Mouse (Mus musculus) limb, embryonic 13.5 days (tissue): ENCODE measurements at regions not wholly inside any gene's neighbourhood (a gene's known extent, or its start where the extent isn't known, plus 50 kb on each side); places are given as distances from the start of the nearest gene placed in this dataset.

Source experiments
- ATAC-seq: fragments of 200-750 bp; cut with Nextera tagmentation; 2 replicates; pipeline ENCODE4 v1.8.0; 2017; ENCODE audit warnings: low read depth, moderate number of reproducible peaks, moderate TSS enrichment; ENCODE audit not compliant: low FRiP score
- H3K27ac ChIP-seq: fragments of 300-500 bp; sonication (generic); 2 replicates; pipeline ENCODE4 v1.5.1; 2015; ENCODE audit warnings: inconsistent platforms, mild to moderate bottlenecking, moderate library complexity
- H3K27me3 ChIP-seq: fragments of 300-500 bp; sonication (generic); 2 replicates; pipeline ENCODE4 v1.6.1; 2015; ENCODE audit warnings: mild to moderate bottlenecking, inconsistent platforms
- H3K36me3 ChIP-seq: fragments of 300-500 bp; sonication (generic); 2 replicates; pipeline ENCODE4 v1.6.1; 2015; ENCODE audit warnings: inconsistent platforms, mild to moderate bottlenecking, moderate library complexity
- H3K4me1 ChIP-seq: fragments of 300-500 bp; sonication (generic); 2 replicates; pipeline ENCODE4 v1.6.1; 2015; ENCODE audit warnings: inconsistent platforms
- H3K4me2 ChIP-seq: fragments of 300-500 bp; sonication (generic); replicated peaks from 2 replicates; pipeline ENCODE4 v1.6.1; 2015; ENCODE audit warnings: inconsistent platforms, mild to moderate bottlenecking, moderate library complexity
- H3K4me3 ChIP-seq: fragments of 300-500 bp; sonication (generic); 2 replicates; pipeline ENCODE4 v1.5.1; 2015; ENCODE audit warnings: moderate library complexity, mild to moderate bottlenecking, inconsistent platforms
- H3K9ac ChIP-seq: fragments of 300-500 bp; sonication (generic); 2 replicates; pipeline ENCODE4 v1.6.1; 2015; ENCODE audit warnings: mild to moderate bottlenecking, inconsistent platforms
- H3K9me3 ChIP-seq: fragments of 300-500 bp; sonication (generic); 2 replicates; pipeline ENCODE4 v1.6.1; 2016; ENCODE audit warnings: inconsistent platforms
- WGBS: fragments of 180-500 bp; shearing (Covaris S2); methylation state at CpG from one replicate; pipeline ENCODE4 v1.1.7; 2015; 5-methylcytosine and 5-hydroxymethylcytosine counted together

GRCm38 (mm10) chr11:109034596-109034995, 109.6 kb downstream of the E030025P04Rik start:
- H3K36me3 ChIP-seq: no peaks in the 10 kb centered on the region
- no peak overlapping the region for H3K9ac ChIP-seq
- no peak for ATAC-seq
- no peak overlapping the region for H3K4me3 ChIP-seq
- peaks cover 15% of the 10 kb centered on the region for H3K4me1 ChIP-seq
- peaks cover 10% of the 10 kb centered on the region for H3K27me3 ChIP-seq
- WGBS: 38% methylated on average over 1 of the region's 1 CpGs
- no peak overlapping the region for H3K4me2 ChIP-seq
- no peak overlapping the region for H3K27ac ChIP-seq
- H3K9me3 ChIP-seq: no peaks in the 10 kb centered on the region

GRCm38 (mm10) chr11:109034072-109034471, 110.1 kb downstream of the E030025P04Rik start:
- H3K27ac ChIP-seq: no peak overlapping the region; the same call in 1 of the 2 replicates
- H3K4me1 ChIP-seq: peaks cover 15% of the 10 kb centered on the region
- H3K36me3 ChIP-seq: no peaks in the 10 kb centered on the region
- ATAC-seq: no peak
- no peak overlapping the region for H3K4me2 ChIP-seq
- H3K27me3 ChIP-seq: peaks cover 10% of the 10 kb centered on the region
- H3K9me3 ChIP-seq: no peaks in the 10 kb centered on the region
- H3K4me3 ChIP-seq: no peak overlapping the region
- 22% methylated on average over 4 of the region's 4 CpGs for WGBS
- H3K9ac ChIP-seq: no peak overlapping the region

GRCm38 (mm10) chr11:109032729-109033128, 111.4 kb downstream of the E030025P04Rik start:
- H3K4me3 ChIP-seq: no peak overlapping the region
- H3K4me1 ChIP-seq: peaks cover 15% of the 10 kb centered on the region
- H3K27ac ChIP-seq: no peak overlapping the region
- H3K4me2 ChIP-seq: no peak overlapping the region
- peaks cover 10% of the 10 kb centered on the region for H3K27me3 ChIP-seq
- WGBS: 61% methylated on average over 6 of the region's 6 CpGs
- no peaks in the 10 kb centered on the region for H3K36me3 ChIP-seq
- ATAC-seq: no peak
- no peak overlapping the region for H3K9ac ChIP-seq
- H3K9me3 ChIP-seq: no peaks in the 10 kb centered on the region

GRCm38 (mm10) chr11:109030486-109030885, 110.3 kb downstream of the Axin2 start:
- WGBS: 26% methylated on average over 3 of the region's 3 CpGs
- H3K9ac ChIP-seq: no peak overlapping the region
- H3K9me3 ChIP-seq: no peaks in the 10 kb centered on the region
- H3K4me1 ChIP-seq: peaks cover 15% of the 10 kb centered on the region
- H3K27ac ChIP-seq: no peak overlapping the region
- no peak overlapping the region for H3K4me3 ChIP-seq
- no peaks in the 10 kb centered on the region for H3K36me3 ChIP-seq
- no peak overlapping the region for H3K4me2 ChIP-seq
- ATAC-seq: no peak
- H3K27me3 ChIP-seq: peaks cover 10% of the 10 kb centered on the region

- no peaks in the 10 kb centered on the region for H3K36me3 ChIP-seq
- no peak overlapping the region for H3K9ac ChIP-seq
- ATAC-seq: no peak
- WGBS: 82% methylated on average over 7 of the region's 7 CpGs
- no peaks in the 10 kb centered on the region for H3K9me3 ChIP-seq
- no peak overlapping the region for H3K27ac ChIP-seq
- H3K27me3 ChIP-seq: peaks cover 10% of the 10 kb centered on the region
- peaks cover 13% of the 10 kb centered on the region for H3K4me1 ChIP-seq
- no peak overlapping the region for H3K4me2 ChIP-seq
- no peak overlapping the region for H3K4me3 ChIP-seq
Measured at GRCm38 (mm10) chr11:109029894-109030293, 109.7 kb downstream of the Axin2 start.

- ATAC-seq: no peak
- 69% methylated on average over 7 of the region's 7 CpGs for WGBS
- Histone ChIP-seq H3K4me2 (no peak overlapping the region), H3K27ac (no peak overlapping the region), H3K36me3 (no peaks in the 10 kb centered on the region), H3K9me3 (no peaks in the 10 kb centered on the region), H3K27me3 (no peaks in the 10 kb centered on the region), H3K4me1 (no peaks in the 10 kb centered on the region), H3K9ac (no peak overlapping the region), H3K4me3 (no peak overlapping the region)
Measured at GRCm38 (mm10) chr11:109014806-109015205, 94.7 kb downstream of the Axin2 start.

GRCm38 (mm10) chr11:109011161-109011560, 91.0 kb downstream of the Axin2 start:
- 93% methylated on average over 6 of the region's 6 CpGs for WGBS
- H3K4me2 ChIP-seq: no peak overlapping the region
- H3K9ac ChIP-seq: no peak overlapping the region
- no peak overlapping the region for H3K27ac ChIP-seq
- H3K27me3 ChIP-seq: no peaks in the 10 kb centered on the region
- no peaks in the 10 kb centered on the region for H3K36me3 ChIP-seq
- H3K9me3 ChIP-seq: no peaks in the 10 kb centered on the region
- no peak overlapping the region for H3K4me3 ChIP-seq
- ATAC-seq: no peak
- H3K4me1 ChIP-seq: no peaks in the 10 kb centered on the region

- WGBS: 70% methylated on average over 2 of the region's 2 CpGs
- Histone ChIP-seq H3K27ac (no peak overlapping the region), H3K27me3 (no peaks in the 10 kb centered on the region), H3K9ac (no peak overlapping the region), H3K4me1 (0 out of 2 replicates have a peak, but pooled peaks cover 9% of the 10 kb centered on the region), H3K4me3 (no peak overlapping the region), H3K36me3 (no peaks in the 10 kb centered on the region), H3K4me2 (no peak overlapping the region), H3K9me3 (no peaks in the 10 kb centered on the region)
- ATAC-seq: no peak
Measured at GRCm38 (mm10) chr11:109008872-109009271, 88.7 kb downstream of the Axin2 start.

- H3K27ac ChIP-seq: no peak overlapping the region
- H3K27me3 ChIP-seq: no peaks in the 10 kb centered on the region
- no peak overlapping the region for H3K4me3 ChIP-seq
- H3K36me3 ChIP-seq: no peaks in the 10 kb centered on the region
- H3K4me1 ChIP-seq: 0 out of 2 replicates have a peak, but pooled peaks cover 9% of the 10 kb centered on the region
- H3K4me2 ChIP-seq: no peak overlapping the region
- no peak overlapping the region for H3K9ac ChIP-seq
- ATAC-seq: 0 out of 2 replicates have a peak, but pooled peaks have one; percentile 40
- WGBS: 40% methylated on average over 11 of the region's 11 CpGs
- H3K9me3 ChIP-seq: peaks cover 8% of the 10 kb centered on the region; the same call in 1 of the 2 replicates
Measured at GRCm38 (mm10) chr11:109005681-109006080, 85.5 kb downstream of the Axin2 start.
